Mouse (Mus musculus): ENCODE measurements around the gene Tnn.

Tnn gene

GRCm38 (mm10) chr1:160153480-160153879 is at the start of gene Tnn:
Gene Tnn, minus strand, starts transcription at chr1:160153580.
- DNase-seq: no peak

- DNase-seq: no peak
Observed at GRCm38 (mm10) chr1:160195337-160195663, 41.9 kb upstream of the Tnn start.

GRCm38 (mm10) chr1:160194529-160195336 is 41.4 kb upstream of the Tnn start, which contains the start of gene Mrps14:
Gene Mrps14, plus strand, starts transcription at chr1:160195215.
- DNase-seq: peak; percentile 99

- peak; percentile 10 for DNase-seq
Observed at GRCm38 (mm10) chr1:160184506-160184905, 31.1 kb upstream of the Tnn start.

GRCm38 (mm10) chr1:160181216-160181615 is 27.8 kb upstream of the Tnn start:
- DNase-seq: no peak

- DNase-seq: no peak
Observed at GRCm38 (mm10) chr1:160176903-160177302, 23.5 kb upstream of the Tnn start.

- DNase-seq: no peak
Observed at GRCm38 (mm10) chr1:160166600-160166999, 13.2 kb upstream of the Tnn start.

GRCm38 (mm10) chr1:160158190-160158589 is 4.8 kb upstream of the Tnn start:
- no peak for DNase-seq

- DNase-seq: no peak
Observed at GRCm38 (mm10) chr1:160150726-160151125, 2.7 kb downstream of the Tnn start.

- no peak for DNase-seq
Observed at GRCm38 (mm10) chr1:160149291-160149906, 4.0 kb downstream of the Tnn start.

- no peak for DNase-seq
Observed at GRCm38 (mm10) chr1:160147274-160147673, 6.1 kb downstream of the Tnn start.

- no peak for DNase-seq
Observed at GRCm38 (mm10) chr1:160145606-160146005, 7.8 kb downstream of the Tnn start.

- no peak for DNase-seq
Observed at GRCm38 (mm10) chr1:160144343-160144742, 9.0 kb downstream of the Tnn start.

- no peak for DNase-seq
Observed at GRCm38 (mm10) chr1:160136362-160136890, 17.0 kb downstream of the Tnn start.

- DNase-seq: no peak
Observed at GRCm38 (mm10) chr1:160133464-160134079, 19.8 kb downstream of the Tnn start.

- DNase-seq: no peak
Observed at GRCm38 (mm10) chr1:160123957-160124356, 29.4 kb downstream of the Tnn start.

- no peak for DNase-seq
Observed at GRCm38 (mm10) chr1:160108604-160109003, 44.8 kb downstream of the Tnn start.

GRCm38 (mm10) chr1:160105426-160105825 is 48.0 kb downstream of the Tnn start:
- no peak for DNase-seq

- DNase-seq: no peak
Observed at GRCm38 (mm10) chr1:160100996-160101395, 52.4 kb downstream of the Tnn start.

- DNase-seq: no peak
Observed at GRCm38 (mm10) chr1:160099659-160100302, 53.6 kb downstream of the Tnn start.

GRCm38 (mm10) chr1:160086651-160087050 is 66.7 kb downstream of the Tnn start:
- DNase-seq: no peak

GRCm38 (mm10) chr1:160084239-160084638 is 69.1 kb downstream of the Tnn start:
- no peak for DNase-seq

- DNase-seq: no peak
Observed at GRCm38 (mm10) chr1:160082647-160083046, 70.7 kb downstream of the Tnn start.
